Mouse (Mus musculus) heart, embryonic 14.5 days (tissue): ENCODE measurements around the gene Rxra. TPM values are rescaled to one million over a fixed set of nuclear protein-coding genes. Genes with fewer than 3 reads are reported as not detected.

Experiments
- ATAC-seq: fragments of 200-750 bp; cut with Nextera tagmentation; 2 replicates; pipeline ENCODE4 v1.8.0; 2017; ENCODE audit warnings: low read depth, moderate TSS enrichment; ENCODE audit not compliant: insufficient number of reproducible peaks, insufficient read depth, low FRiP score
- H3K27ac ChIP-seq, 2 experiments: fragments of 200-500 bp in 1 of 2; fragments of 300-500 bp in 1 of 2; sonication (generic) in 1 of 2; replicated peaks in 1 of 2; 2 replicates each; pipeline ENCODE4 v1.5.1; 2012 to 2014; ENCODE audit warnings: low read depth in 2 of 2, low read length in 2 of 2, control low read depth in 1 of 2, mild to moderate bottlenecking in 1 of 2, mixed read lengths in 1 of 2; ENCODE audit not compliant: control insufficient read depth in 1 of 2, insufficient read depth in 1 of 2
- H3K27me3 ChIP-seq: fragments of 300-500 bp; sonication (generic); 2 replicates; pipeline ENCODE4 v1.6.1; 2014; ENCODE audit warnings: mild to moderate bottlenecking, low read length, control low read depth; ENCODE audit not compliant: control insufficient read depth, insufficient read depth
- H3K36me3 ChIP-seq: fragments of 300-500 bp; sonication (generic); 2 replicates; pipeline ENCODE4 v1.6.1; 2014; ENCODE audit warnings: mild to moderate bottlenecking, control low read depth, low read length, mixed read lengths; ENCODE audit not compliant: control insufficient read depth, insufficient read depth
- H3K4me1 ChIP-seq, 2 experiments: fragments of 200-500 bp in 1 of 2; fragments of 300-500 bp in 1 of 2; sonication (generic) in 1 of 2; 2 replicates each; pipeline ENCODE4 v1.6.1; 2012 to 2014; ENCODE audit warnings: low read length in 2 of 2, control low read depth in 1 of 2, mixed read lengths in 1 of 2; ENCODE audit not compliant: control insufficient read depth in 2 of 2, insufficient read depth in 2 of 2
- H3K4me2 ChIP-seq: fragments of 300-500 bp; sonication (generic); 2 replicates; pipeline ENCODE4 v1.6.1; 2014; ENCODE audit warnings: mild to moderate bottlenecking, low read length
- H3K4me3 ChIP-seq, 2 experiments: fragments of 200-500 bp in 1 of 2; fragments of 300-500 bp in 1 of 2; sonication (generic) in 1 of 2; 2 replicates each; pipeline ENCODE4 v1.5.1; 2012 to 2014; ENCODE audit warnings: low read length in 2 of 2, mild to moderate bottlenecking in 2 of 2, control low read depth in 1 of 2, low read depth in 1 of 2, moderate library complexity in 1 of 2; ENCODE audit not compliant: control insufficient read depth in 1 of 2, insufficient read depth in 1 of 2
- H3K9ac ChIP-seq: fragments of 300-500 bp; sonication (generic); 2 replicates; pipeline ENCODE4 v1.6.1; 2014; ENCODE audit warnings: mild to moderate bottlenecking, low read length
- H3K9me3 ChIP-seq: fragments of 300-500 bp; sonication (generic); 2 replicates; pipeline ENCODE4 v1.6.1; 2016; ENCODE audit warnings: low read length, control low read depth; ENCODE audit not compliant: control insufficient read depth
- WGBS: fragments of 180-500 bp; shearing (Covaris S2); extraction: QIAGEN DNeasy Blood & Tissue Kit; methylation state at CpG from one replicate; pipeline ENCODE4 v1.1.7; 2014; 5-methylcytosine and 5-hydroxymethylcytosine counted together
- polyA plus RNA-seq: library from polyadenylated mRNA; unstranded; fragments of >200 nt; fragmentation: Nextera tagmentation; extraction: Ambion mirVana; gene quantifications from 2 replicates; pipeline ENCODE4 v1.2.1, GENCODE M21; 2014

The Rxra gene
- polyA plus RNA-seq, 1 experiment from 2014 or later, result 5.2 TPM

GRCm38 (mm10) chr2:27715221-27715620 lies 39.0 kb downstream of the Rxra start:
- 55% methylated on average over 4 of the region's 4 CpGs for WGBS
- peak overlapping the region; percentile 44; the same call in 1 of the 2 replicates for H3K9ac ChIP-seq
- peak overlapping the region; percentile 5 to 53; a peak in 3 of 4 replicates for H3K27ac ChIP-seq
- peaks cover 81 to 100% of the 10 kb centered on the region in 2 experiments for H3K4me1 ChIP-seq
- no peak overlapping the region for H3K4me3 ChIP-seq
- no peak overlapping the region for H3K4me2 ChIP-seq
- H3K9me3 ChIP-seq, result no peaks in the 10 kb centered on the region
- no peaks in the 10 kb centered on the region for H3K27me3 ChIP-seq
- H3K36me3 ChIP-seq, result no peaks in the 10 kb centered on the region
- ATAC-seq, result no peak

DNA sequence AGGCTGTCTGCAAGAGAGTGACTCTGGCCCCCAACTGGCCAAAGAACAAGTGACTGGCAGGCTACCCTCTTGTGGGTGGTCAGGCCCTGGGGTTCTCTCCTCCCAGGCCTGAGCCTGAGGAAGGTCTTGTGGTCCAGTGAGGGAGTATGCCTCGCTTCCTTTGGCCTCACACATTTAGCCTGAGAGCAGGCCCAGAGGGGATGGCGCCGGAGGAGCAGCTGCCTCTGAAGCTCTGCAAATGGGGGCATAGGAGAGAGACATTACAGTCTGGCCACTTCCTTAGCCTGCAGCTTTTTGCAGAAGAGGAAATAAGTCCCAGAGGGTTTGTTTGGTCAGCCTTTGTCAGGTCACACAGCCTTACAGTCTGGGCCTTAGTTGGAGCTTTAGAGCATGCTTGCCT lies 40.1 kb downstream of the Rxra start:
- Histone ChIP-seq H3K4me2 (no peak overlapping the region), H3K4me1 (peaks cover 70 to 93% of the 10 kb centered on the region in 2 experiments), H3K27ac (peak overlapping the region in 1 of 2 experiments; percentile 53; a peak in 1 of 4 replicates), H3K9ac (0 out of 2 replicates have a peak overlapping the region, but pooled peaks have one; percentile 21), H3K36me3 (no peaks in the 10 kb centered on the region), H3K9me3 (no peaks in the 10 kb centered on the region), H3K4me3 (no peak overlapping the region), H3K27me3 (no peaks in the 10 kb centered on the region)
- WGBS, result 65% methylated on average over 3 of the region's 3 CpGs
- ATAC-seq, result no peak

GRCm38 (mm10) chr2:27718191-27718590 lies 42.0 kb downstream of the Rxra start:
- H3K9ac ChIP-seq, result no peak overlapping the region
- no peak overlapping the region for H3K4me3 ChIP-seq
- no peaks in the 10 kb centered on the region for H3K9me3 ChIP-seq
- H3K27me3 ChIP-seq, result no peaks in the 10 kb centered on the region
- peaks cover 56 to 77% of the 10 kb centered on the region in 2 experiments for H3K4me1 ChIP-seq
- H3K27ac ChIP-seq, result 0 out of 4 replicates have a peak overlapping the region, but pooled peaks of 1 of the 2 experiments have one; percentile 17
- no peak overlapping the region for H3K4me2 ChIP-seq
- H3K36me3 ChIP-seq, result no peaks in the 10 kb centered on the region
- ATAC-seq, result peak; percentile 45

GRCm38 (mm10) chr2:27719601-27720000 lies 43.4 kb downstream of the Rxra start:
- peaks cover 44 to 63% of the 10 kb centered on the region in 2 experiments for H3K4me1 ChIP-seq
- H3K4me2 ChIP-seq, result no peak overlapping the region
- no peak overlapping the region for H3K27ac ChIP-seq
- no peaks in the 10 kb centered on the region for H3K27me3 ChIP-seq
- H3K9ac ChIP-seq, result no peak overlapping the region
- no peaks in the 10 kb centered on the region for H3K9me3 ChIP-seq
- 47% methylated on average over 10 of the region's 10 CpGs for WGBS
- no peaks in the 10 kb centered on the region for H3K36me3 ChIP-seq
- ATAC-seq, result no peak
- no peak overlapping the region for H3K4me3 ChIP-seq

DNA sequence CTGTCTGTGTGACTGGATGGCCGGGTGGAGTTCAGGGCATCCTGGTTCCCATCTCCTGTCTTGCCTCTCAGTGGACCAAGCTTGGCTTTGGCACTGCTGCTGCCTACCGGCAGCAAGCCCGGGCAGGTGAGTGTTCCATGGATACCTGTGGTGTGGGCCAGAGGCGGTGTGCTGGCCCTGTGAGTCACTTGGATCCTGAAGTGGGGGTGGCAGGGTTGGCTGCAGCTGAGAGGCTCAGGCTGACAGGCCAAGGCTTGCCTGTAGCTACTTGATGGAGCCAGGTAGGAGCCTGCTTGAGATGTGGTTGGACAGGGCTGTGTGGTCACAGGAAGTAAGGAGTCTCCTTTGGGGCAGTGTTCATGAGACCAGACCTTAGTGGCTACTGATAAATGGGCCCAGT lies 45.4 kb downstream of the Rxra start:
- no peak overlapping the region for H3K9ac ChIP-seq

DNA sequence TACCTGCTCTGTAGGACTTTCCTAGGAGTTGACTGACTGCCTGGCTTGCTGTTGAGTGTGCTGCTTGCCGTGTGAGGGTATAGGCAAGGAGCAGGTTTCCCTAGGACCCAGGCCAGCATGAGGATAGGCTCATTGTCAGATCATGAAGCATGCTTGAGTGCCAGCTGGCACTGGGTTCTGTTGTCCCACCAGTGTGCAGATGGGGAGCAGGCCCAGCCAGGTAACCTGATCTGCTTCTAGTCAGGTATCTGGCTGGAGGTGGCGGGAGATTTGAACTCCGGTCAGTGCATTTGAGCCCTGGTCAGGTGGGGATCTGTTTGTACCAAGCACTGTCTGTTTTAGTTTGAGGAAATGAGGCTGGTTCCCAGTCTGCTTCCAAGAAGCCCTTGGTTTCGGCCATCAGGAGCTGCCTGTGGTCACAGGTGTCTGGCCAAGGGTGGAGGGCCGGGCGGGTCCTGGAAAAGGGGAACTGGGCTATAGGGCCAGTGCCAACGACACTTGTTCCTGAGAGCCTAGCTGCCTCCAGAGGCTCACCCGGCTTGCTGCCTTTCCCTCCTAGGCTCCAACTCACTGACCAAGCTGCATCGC lies 48.6 kb downstream of the Rxra start:
- no peaks in the 10 kb centered on the region for H3K9me3 ChIP-seq
- ATAC-seq, result no peak
- WGBS, result 92% methylated on average over 9 of the region's 9 CpGs
- H3K27me3 ChIP-seq, result no peaks in the 10 kb centered on the region
- H3K4me3 ChIP-seq, result no peak overlapping the region
- peaks cover 18 to 38% of the 10 kb centered on the region in 2 experiments for H3K4me1 ChIP-seq
- no peaks in the 10 kb centered on the region for H3K36me3 ChIP-seq
- H3K27ac ChIP-seq, result no peak overlapping the region
- no peak overlapping the region for H3K4me2 ChIP-seq
- H3K9ac ChIP-seq, result no peak overlapping the region

More for the DNA sequence above, 45.4 kb downstream of the Rxra start:
- WGBS, result 90% methylated on average over 4 of the region's 4 CpGs
- Histone ChIP-seq H3K4me2 (no peak overlapping the region), H3K4me1 (peaks cover 25 to 46% of the 10 kb centered on the region in 2 experiments), H3K9me3 (no peaks in the 10 kb centered on the region), H3K4me3 (no peak overlapping the region), H3K27ac (no peak overlapping the region), H3K27me3 (no peaks in the 10 kb centered on the region), H3K36me3 (no peaks in the 10 kb centered on the region)
- ATAC-seq, result no peak

- H3K27me3 ChIP-seq, result no peaks in the 10 kb centered on the region
- no peak overlapping the region for H3K4me2 ChIP-seq
- no peaks in the 10 kb centered on the region for H3K9me3 ChIP-seq
- ATAC-seq, result no peak
- no peak overlapping the region for H3K27ac ChIP-seq
- H3K36me3 ChIP-seq, result no peaks in the 10 kb centered on the region
- no peak overlapping the region for H3K4me3 ChIP-seq
- 0 out of 2 replicates have a peak overlapping the region, but pooled peaks have one; percentile 16 for H3K9ac ChIP-seq
- 70% methylated on average over 14 of the region's 14 CpGs for WGBS
- peaks cover 30 to 49% of the 10 kb centered on the region in 2 experiments for H3K4me1 ChIP-seq
Measured at GRCm38 (mm10) chr2:27727994-27728854, 52.0 kb downstream of the Rxra start.
